Mouse (Mus musculus) brain, embryonic 18.5 days (tissue): ENCODE measurements around the gene Cox4i1.
"Not testable (repeated sequence)": the region's sequence is repeated elsewhere in the genome, so short reads cannot be mapped to it uniquely, and the experiment has no call there.

Experiments
- DNase-seq: peaks from one replicate; pipeline ENCODE4 v3.0.0-alpha.2; 2012; ENCODE audit warnings: low read depth, low spot score

Cox4i1 gene

GRCm38 (mm10) chr8:120664566-120664965 lies 3.5 kb upstream of the Cox4i1 start:
- DNase-seq: no peak

GRCm38 (mm10) chr8:120665726-120666455 lies 2.1 kb upstream of the Cox4i1 start:
- DNase-seq: no peak

- DNase-seq: no peak
These were observed 1.1 kb upstream of the Cox4i1 start for GRCm38 (mm10) chr8:120666807-120667470.

GRCm38 (mm10) chr8:120668374-120668905 lies 418 bp downstream of the Cox4i1 start, which contains the start of gene Emc8:
Gene Emc8 (minus strand): TSS chr8:120668573.
- no peak for DNase-seq

GRCm38 (mm10) chr8:120671775-120672174 lies 3.8 kb downstream of the Cox4i1 start:
- DNase-seq: no peak

GRCm38 (mm10) chr8:120672626-120673229 lies 4.7 kb downstream of the Cox4i1 start:
- DNase-seq: no peak

GRCm38 (mm10) chr8:120673298-120673697 lies 5.3 kb downstream of the Cox4i1 start:
- DNase-seq: no peak

- DNase-seq: no peak
These were observed 7.7 kb downstream of the Cox4i1 start for GRCm38 (mm10) chr8:120675718-120676117.

- peak; percentile 43 for DNase-seq
These were observed 10.4 kb downstream of the Cox4i1 start for GRCm38 (mm10) chr8:120678447-120678846.

- no peak for DNase-seq
These were observed 11.8 kb downstream of the Cox4i1 start for GRCm38 (mm10) chr8:120679629-120680387.

GRCm38 (mm10) chr8:120680405-120680804 lies 12.4 kb downstream of the Cox4i1 start:
- not testable (repeated sequence) for DNase-seq

GRCm38 (mm10) chr8:120681113-120681512 lies 13.1 kb downstream of the Cox4i1 start:
- DNase-seq: no peak

GRCm38 (mm10) chr8:120683602-120684001 lies 15.6 kb downstream of the Cox4i1 start:
- DNase-seq: no peak

GRCm38 (mm10) chr8:120684082-120684481 lies 16.1 kb downstream of the Cox4i1 start:
- no peak for DNase-seq

GRCm38 (mm10) chr8:120685097-120685496 lies 17.1 kb downstream of the Cox4i1 start:
- DNase-seq: no peak

- no peak for DNase-seq
These were observed 17.6 kb downstream of the Cox4i1 start for GRCm38 (mm10) chr8:120685591-120685990.

GRCm38 (mm10) chr8:120686051-120686450 lies 18.0 kb downstream of the Cox4i1 start:
- no peak for DNase-seq

GRCm38 (mm10) chr8:120686576-120686975 lies 18.6 kb downstream of the Cox4i1 start:
- DNase-seq: no peak

- DNase-seq: no peak
These were observed 19.8 kb downstream of the Cox4i1 start for GRCm38 (mm10) chr8:120687786-120688185.

- no peak for DNase-seq
These were observed 20.5 kb downstream of the Cox4i1 start for GRCm38 (mm10) chr8:120688511-120688910.

GRCm38 (mm10) chr8:120692934-120693333 lies 24.9 kb downstream of the Cox4i1 start:
- DNase-seq: no peak
